Mouse (Mus musculus): ENCODE measurements at regions not wholly inside any gene's neighbourhood (a gene's known extent, or its start where the extent isn't known, plus 50 kb on each side); places are given as distances from the start of the nearest gene placed in this dataset.

GRCm38 (mm10) chr6:66414822-66415221 is 120.4 kb upstream of the Mad2l1 start:
- TF ChIP-seq POLR2A (IDR thresholded peaks at IDR 0.05; ENCODE audit: borderline replicate concordance, insufficient read depth, low read length) = no peak
- TF ChIP-seq CTCF (IDR thresholded peaks at IDR 0.05; ENCODE audit: borderline replicate concordance, insufficient read depth, low read depth, low read length) = no peak
